Mouse (Mus musculus): ENCODE measurements around the gene Tbcel.

The Tbcel gene

GRCm38 (mm10) chr9:42385656-42386055 lies 122.0 kb downstream of the Tbcel start:
- DNase-seq (ENCODE audit: low spot score in 2 of 2): no peak

- DNase-seq (ENCODE audit: low spot score in 2 of 2): no peak
Measured at GRCm38 (mm10) chr9:42382628-42383347, 124.8 kb downstream of the Tbcel start.

- peak; percentile 26 to 41 for DNase-seq (ENCODE audit: low spot score in 2 of 2)
Measured at GRCm38 (mm10) chr9:42382063-42382462, 125.5 kb downstream of the Tbcel start.

- DNase-seq (ENCODE audit: low spot score in 2 of 2): no peak
Measured at GRCm38 (mm10) chr9:42378071-42378470, 129.5 kb downstream of the Tbcel start.

- DNase-seq (ENCODE audit: low spot score in 2 of 2): no peak
Measured at GRCm38 (mm10) chr9:42377656-42378055, 130.0 kb downstream of the Tbcel start.

- no peak for DNase-seq (ENCODE audit: low spot score in 2 of 2)
Measured at GRCm38 (mm10) chr9:42371670-42372368, 135.8 kb downstream of the Tbcel start.

All from left cerebral cortex, adult 9 months (tissue).